Mouse (Mus musculus): ENCODE data around the gene Plxnb2. TPM values are rescaled to one million over a fixed set of nuclear protein-coding genes. Genes with fewer than 3 reads are reported as not detected.

The Plxnb2 gene
- polyA plus RNA-seq, 1 experiment from 2014 or later = 104 TPM

- peaks cover 89% of the 10 kb centered on the region for H3K4me1 ChIP-seq (replicated peaks)
- 78% methylated on average over 4 of the region's 4 CpGs for WGBS
- H3K4me3 ChIP-seq = peak overlapping the region; percentile 86; the same call in 1 of the 2 replicates
- no peaks in the 10 kb centered on the region for H3K36me3 ChIP-seq
- peak overlapping the region; percentile 61 for H3K9ac ChIP-seq
- peak overlapping the region; percentile 97 for H3K4me2 ChIP-seq
- no peak for ATAC-seq (ENCODE audit: low FRiP score)
- peak overlapping the region; percentile 66 for H3K27ac ChIP-seq
- 0 out of 2 replicates have a peak, but pooled peaks cover 3% of the 10 kb centered on the region for H3K27me3 ChIP-seq
- H3K9me3 ChIP-seq = no peaks in the 10 kb centered on the region
Observed at GRCm38 (mm10) chr15:89177576-89178259, 2.9 kb downstream of the Plxnb2 start.

GRCm38 (mm10) chr15:89177121-89177520, 3.5 kb downstream of the Plxnb2 start:
- no peaks in the 10 kb centered on the region for H3K9me3 ChIP-seq
- 13% methylated on average over 5 of the region's 5 CpGs for WGBS
- peak overlapping the region; percentile 97 for H3K4me2 ChIP-seq
- H3K27ac ChIP-seq = peak overlapping the region; percentile 66
- no peaks in the 10 kb centered on the region for H3K36me3 ChIP-seq
- H3K4me1 ChIP-seq (replicated peaks) = peaks cover 89% of the 10 kb centered on the region
- 0 out of 2 replicates have a peak, but pooled peaks cover 3% of the 10 kb centered on the region for H3K27me3 ChIP-seq
- peak overlapping the region; percentile 11 for H3K4me3 ChIP-seq
- H3K9ac ChIP-seq = peak overlapping the region; percentile 61
- ATAC-seq (ENCODE audit: low FRiP score) = no peak

GRCm38 (mm10) chr15:89175411-89176155, 5.0 kb downstream of the Plxnb2 start:
- no peak overlapping the region for H3K4me3 ChIP-seq
- no peak overlapping the region for H3K27ac ChIP-seq
- no peaks in the 10 kb centered on the region for H3K9me3 ChIP-seq
- peak overlapping the region; percentile 55 for H3K9ac ChIP-seq
- ATAC-seq (ENCODE audit: low FRiP score) = no peak
- H3K36me3 ChIP-seq = no peaks in the 10 kb centered on the region
- WGBS = 83% methylated on average over 13 of the region's 13 CpGs
- 0 out of 2 replicates have a peak, but pooled peaks cover 3% of the 10 kb centered on the region for H3K27me3 ChIP-seq
- H3K4me1 ChIP-seq (replicated peaks) = peaks cover 88% of the 10 kb centered on the region
- 0 out of 2 replicates have a peak overlapping the region, but pooled peaks have one; percentile 99 for H3K4me2 ChIP-seq

- peak overlapping the region; percentile 80; the same call in 1 of the 2 replicates for H3K9ac ChIP-seq
- H3K27me3 ChIP-seq = 0 out of 2 replicates have a peak, but pooled peaks cover 3% of the 10 kb centered on the region
- 54% methylated on average over 11 of the region's 11 CpGs for WGBS
- no peak for ATAC-seq (ENCODE audit: low FRiP score)
- peak overlapping the region; percentile 99 for H3K4me2 ChIP-seq
- H3K4me3 ChIP-seq = no peak overlapping the region
- no peaks in the 10 kb centered on the region for H3K9me3 ChIP-seq
- peaks cover 6% of the 10 kb centered on the region for H3K36me3 ChIP-seq
- H3K27ac ChIP-seq = no peak overlapping the region
- peaks cover 94% of the 10 kb centered on the region for H3K4me1 ChIP-seq (replicated peaks)
Observed at GRCm38 (mm10) chr15:89174889-89175339, 5.7 kb downstream of the Plxnb2 start.

GRCm38 (mm10) chr15:89173906-89174214, 6.7 kb downstream of the Plxnb2 start:
- WGBS = under 1% methylated on average over 15 of the region's 15 CpGs
- Histone ChIP-seq H3K4me1 (replicated peaks) (peaks cover 95% of the 10 kb centered on the region), H3K9ac (peak overlapping the region; percentile 80), H3K27me3 (0 out of 2 replicates have a peak, but pooled peaks cover 3% of the 10 kb centered on the region), H3K9me3 (no peaks in the 10 kb centered on the region), H3K27ac (peak overlapping the region; percentile 83), H3K36me3 (peaks cover 12% of the 10 kb centered on the region), H3K4me3 (peak overlapping the region; percentile 57), H3K4me2 (peak overlapping the region; percentile 99)
- 0 out of 2 replicates have a peak, but pooled peaks have one; percentile 47 for ATAC-seq (ENCODE audit: low FRiP score)

- WGBS = 0% methylated on average over 64 of the region's 65 CpGs
- Histone ChIP-seq H3K4me2 (peak overlapping the region; percentile 99), H3K9ac (peak overlapping the region; percentile 80), H3K9me3 (no peaks in the 10 kb centered on the region), H3K36me3 (peaks cover 18% of the 10 kb centered on the region), H3K27ac (peak overlapping the region; percentile 83), H3K4me3 (peak overlapping the region; percentile 57), H3K4me1 (replicated peaks) (peaks cover 90% of the 10 kb centered on the region), H3K27me3 (0 out of 2 replicates have a peak, but pooled peaks cover 3% of the 10 kb centered on the region)
- ATAC-seq (ENCODE audit: low FRiP score) = peak; percentile 36
Observed at GRCm38 (mm10) chr15:89173024-89173905, 7.3 kb downstream of the Plxnb2 start.

- ATAC-seq (ENCODE audit: low FRiP score) = no peak
Observed at GRCm38 (mm10) chr15:89172276-89172935, 8.2 kb downstream of the Plxnb2 start.

GRCm38 (mm10) chr15:89171526-89172051, 9.0 kb downstream of the Plxnb2 start:
- H3K9me3 ChIP-seq = no peaks in the 10 kb centered on the region
- 89% methylated on average over 5 of the region's 5 CpGs for WGBS
- peak overlapping the region; percentile 80; the same call in 1 of the 2 replicates for H3K9ac ChIP-seq
- no peak overlapping the region for H3K27ac ChIP-seq
- 0 out of 2 replicates have a peak, but pooled peaks cover 3% of the 10 kb centered on the region for H3K27me3 ChIP-seq
- H3K4me1 ChIP-seq (replicated peaks) = peaks cover 73% of the 10 kb centered on the region
- no peak for ATAC-seq (ENCODE audit: low FRiP score)
- H3K36me3 ChIP-seq = peaks cover 35% of the 10 kb centered on the region
- no peak overlapping the region for H3K4me2 ChIP-seq
- H3K4me3 ChIP-seq = no peak overlapping the region

More at GRCm38 (mm10) chr15:89172276-89172935, 8.2 kb downstream of the Plxnb2 start:
- peak overlapping the region; percentile 83 for H3K27ac ChIP-seq
- H3K9ac ChIP-seq = peak overlapping the region; percentile 80
- WGBS = 28% methylated on average over 17 of the region's 17 CpGs
- H3K4me2 ChIP-seq = peak overlapping the region; percentile 99
- H3K4me1 ChIP-seq (replicated peaks) = peaks cover 82% of the 10 kb centered on the region
- H3K36me3 ChIP-seq = peaks cover 26% of the 10 kb centered on the region
- H3K4me3 ChIP-seq = peak overlapping the region; percentile 57
- H3K9me3 ChIP-seq = no peaks in the 10 kb centered on the region
- 0 out of 2 replicates have a peak, but pooled peaks cover 3% of the 10 kb centered on the region for H3K27me3 ChIP-seq

GRCm38 (mm10) chr15:89170102-89170501, 10.5 kb downstream of the Plxnb2 start:
- Histone ChIP-seq H3K9ac (peak overlapping the region; percentile 46), H3K4me2 (no peak overlapping the region), H3K4me3 (no peak overlapping the region), H3K4me1 (replicated peaks) (peaks cover 58% of the 10 kb centered on the region), H3K27ac (peak overlapping the region; percentile 58; the same call in 1 of the 2 replicates), H3K36me3 (peaks cover 49% of the 10 kb centered on the region), H3K9me3 (no peaks in the 10 kb centered on the region), H3K27me3 (0 out of 2 replicates have a peak, but pooled peaks cover 3% of the 10 kb centered on the region)
- 64% methylated on average over 3 of the region's 3 CpGs for WGBS
- ATAC-seq (ENCODE audit: low FRiP score) = no peak

GRCm38 (mm10) chr15:89169431-89169830, 11.2 kb downstream of the Plxnb2 start:
- Histone ChIP-seq H3K9me3 (no peaks in the 10 kb centered on the region), H3K27ac (peak overlapping the region; percentile 58), H3K27me3 (no peaks in the 10 kb centered on the region), H3K4me2 (peak overlapping the region; percentile 16; the same call in 1 of the 2 replicates), H3K4me1 (replicated peaks) (peaks cover 52% of the 10 kb centered on the region), H3K36me3 (peaks cover 56% of the 10 kb centered on the region), H3K9ac (peak overlapping the region; percentile 46; the same call in 1 of the 2 replicates), H3K4me3 (no peak overlapping the region)
- peak; percentile 41; the same call in 1 of the 2 replicates for ATAC-seq (ENCODE audit: low FRiP score)
- 7% methylated on average over 10 of the region's 10 CpGs for WGBS

- Histone ChIP-seq H3K4me3 (no peak overlapping the region), H3K4me2 (peak overlapping the region; percentile 16; the same call in 1 of the 2 replicates), H3K36me3 (peaks cover 61% of the 10 kb centered on the region), H3K27me3 (no peaks in the 10 kb centered on the region), H3K9ac (0 out of 2 replicates have a peak overlapping the region, but pooled peaks have one; percentile 30), H3K9me3 (no peaks in the 10 kb centered on the region), H3K27ac (peak overlapping the region; percentile 58), H3K4me1 (replicated peaks) (peaks cover 47% of the 10 kb centered on the region)
- 58% methylated on average over 10 of the region's 10 CpGs for WGBS
- no peak for ATAC-seq (ENCODE audit: low FRiP score)
Observed at GRCm38 (mm10) chr15:89168922-89169321, 11.7 kb downstream of the Plxnb2 start.

Measured in hindbrain, embryonic 13.5 days (tissue).